Mouse (Mus musculus) forebrain, postnatal 0 days (tissue): ENCODE data around the gene Cxcl5. TPM values are rescaled to one million over a fixed set of nuclear protein-coding genes. Genes with fewer than 3 reads are reported as not detected.

Experiments
- ATAC-seq: fragments of 200-750 bp; cut with Nextera tagmentation; 2 replicates; pipeline ENCODE4 v1.8.0; 2017; ENCODE audit warnings: mild to moderate bottlenecking, moderate library complexity
- DNase-seq: peaks from one replicate; pipeline ENCODE4 v3.0.0-alpha.2; 2015
- H3K27ac ChIP-seq: fragments of 300-500 bp; sonication (generic); 2 replicates; pipeline ENCODE4 v1.5.1; 2014; ENCODE audit warnings: low read depth, mild to moderate bottlenecking, antibody characterized with exemption, low read length, moderate library complexity, mixed read lengths
- H3K27me3 ChIP-seq: fragments of 300-500 bp; sonication (generic); 2 replicates; pipeline ENCODE4 v1.6.1; 2014; ENCODE audit warnings: mild to moderate bottlenecking, low read length, mixed read lengths; ENCODE audit not compliant: insufficient read depth
- H3K36me3 ChIP-seq: fragments of 300-500 bp; sonication (generic); 2 replicates; pipeline ENCODE4 v1.6.1; 2014; ENCODE audit warnings: mild to moderate bottlenecking, moderate library complexity; ENCODE audit not compliant: insufficient read depth
- H3K4me1 ChIP-seq: fragments of 300-500 bp; sonication (generic); 2 replicates; pipeline ENCODE4 v1.6.1; 2014; ENCODE audit warnings: antibody characterized with exemption; ENCODE audit not compliant: insufficient read depth
- H3K4me2 ChIP-seq: fragments of 300-500 bp; sonication (generic); 2 replicates; pipeline ENCODE4 v1.6.1; 2014; ENCODE audit warnings: low read depth, mild to moderate bottlenecking, moderate library complexity
- H3K4me3 ChIP-seq: fragments of 300-500 bp; sonication (generic); 2 replicates; pipeline ENCODE4 v1.5.1; 2014; ENCODE audit warnings: low read depth, low read length, mixed read lengths
- H3K9ac ChIP-seq: fragments of 300-500 bp; sonication (generic); 2 replicates; pipeline ENCODE4 v1.6.1; 2014; ENCODE audit warnings: mild to moderate bottlenecking
- H3K9me3 ChIP-seq: fragments of 300-500 bp; sonication (generic); 2 replicates; pipeline ENCODE4 v1.6.1; 2016; ENCODE audit warnings: low read length
- CTCF ChIP-seq: sonication (generic); IDR thresholded peaks from 2 replicates; pipeline ENCODE4 v1.5.1; 2016; ENCODE audit warnings: antibody characterized with exemption, control low read depth, low read depth
- WGBS: fragments of 180-500 bp; shearing (Covaris S2); extraction: QIAGEN DNeasy Blood & Tissue Kit; methylation state at CpG from one replicate; pipeline ENCODE4 v1.1.7; 2014; 5-methylcytosine and 5-hydroxymethylcytosine counted together
- microRNA-seq, 2 experiments: library from miRNA; unstranded; fragments of <30 nt; microRNA quantifications; one replicate each; pipeline ENCODE4; 2016
- polyA plus RNA-seq: library from polyadenylated mRNA; unstranded; fragments of >200 nt; fragmentation: Nextera tagmentation; extraction: Ambion mirVana; gene quantifications from 2 replicates; pipeline ENCODE4 v1.2.1, GENCODE M21; 2015
- total RNA-seq: library from RNA; depleted of rRNA; stranded (reverse); fragments of >200 nt; gene quantifications from 2 replicates; pipeline ENCODE4 v1.2.3, GENCODE M21; 2014; rRNA removed

The Cxcl5 gene
- total and polyA plus RNA-seq, 2 experiments from 2014 or later, result 0.14 to 0.30 TPM

GRCm38 (mm10) chr5:90804574-90804973 is 45.4 kb downstream of the Cxcl5 start:
- no peak for TF ChIP-seq CTCF
- Histone ChIP-seq H3K9ac (no peak overlapping the region), H3K4me1 (no peaks in the 10 kb centered on the region), H3K4me2 (no peak overlapping the region), H3K36me3 (no peaks in the 10 kb centered on the region), H3K27ac (no peak overlapping the region), H3K4me3 (no peak overlapping the region), H3K9me3 (no peaks in the 10 kb centered on the region), H3K27me3 (no peaks in the 10 kb centered on the region)
- no peak for DNase-seq
- ATAC-seq, result no peak

- Histone ChIP-seq H3K4me3 (no peak overlapping the region), H3K27me3 (no peaks in the 10 kb centered on the region), H3K27ac (no peak overlapping the region), H3K4me2 (no peak overlapping the region), H3K9me3 (no peaks in the 10 kb centered on the region), H3K36me3 (no peaks in the 10 kb centered on the region), H3K9ac (no peak overlapping the region), H3K4me1 (no peaks in the 10 kb centered on the region)
- TF ChIP-seq CTCF, result no peak
- DNase-seq (no peak), ATAC-seq (no peak)
Observed at GRCm38 (mm10) chr5:90806050-90806449, 46.9 kb downstream of the Cxcl5 start.

- no peaks in the 10 kb centered on the region for H3K36me3 ChIP-seq
- H3K4me1 ChIP-seq, result no peaks in the 10 kb centered on the region
- no peak overlapping the region for H3K4me2 ChIP-seq
- no peak for TF ChIP-seq CTCF
- 85% methylated on average over 3 of the region's 3 CpGs for WGBS
- H3K9me3 ChIP-seq, result no peaks in the 10 kb centered on the region
- H3K4me3 ChIP-seq, result no peak overlapping the region
- no peak overlapping the region for H3K27ac ChIP-seq
- ATAC-seq (no peak), DNase-seq (no peak)
- H3K9ac ChIP-seq, result no peak overlapping the region
- H3K27me3 ChIP-seq, result no peaks in the 10 kb centered on the region
Observed at GRCm38 (mm10) chr5:90807176-90807950, 48.2 kb downstream of the Cxcl5 start.

Small RNAs within 50 kb of the gene (microRNA-seq; reads per million reads assigned to microRNA genes)
- gene Gm24322, result 0 reads per million in 2 experiments

Other genes starting within 250 kb of the Cxcl5 start
- not detected in 2 replicates for gene Afm, start 240.4 kb upstream of the Cxcl5 start, total RNA-seq
- gene Afm, start 240.4 kb upstream of the Cxcl5 start, polyA plus RNA-seq, result not detected in 2 replicates
- gene 5830473C10Rik, start 198.3 kb upstream of the Cxcl5 start, total RNA-seq, result 0.10 and 0.69 TPM in 2 replicates
- 0.28 and 0.29 TPM in 2 replicates for gene 5830473C10Rik, start 198.3 kb upstream of the Cxcl5 start, polyA plus RNA-seq
- gene Rassf6, start 118.7 kb upstream of the Cxcl5 start, total RNA-seq, result 0.76 and 1.5 TPM in 2 replicates
- gene Rassf6, start 118.7 kb upstream of the Cxcl5 start, polyA plus RNA-seq, result 0.68 and 1.2 TPM in 2 replicates
- 0.23 and 0.43 TPM in 2 replicates for gene Ppbp, start 9.2 kb downstream of the Cxcl5 start, total RNA-seq
- gene Ppbp, start 9.2 kb downstream of the Cxcl5 start, polyA plus RNA-seq, result 0.21 and 0.28 TPM in 2 replicates
- gene Pf4, start 13.1 kb downstream of the Cxcl5 start, total RNA-seq, result 37.1 and 45.7 TPM in 2 replicates
- gene Pf4, start 13.1 kb downstream of the Cxcl5 start, polyA plus RNA-seq, result 61.0 and 76.8 TPM in 2 replicates
- gene Cxcl3, start 26.7 kb downstream of the Cxcl5 start, total RNA-seq, result 0.77 TPM in 1 of 2 replicates, not detected in the other
- not detected in 2 replicates for gene Cxcl3, start 26.7 kb downstream of the Cxcl5 start, polyA plus RNA-seq
- not detected in 2 replicates for gene Cxcl15, start 35.2 kb downstream of the Cxcl5 start, total RNA-seq
- gene Cxcl15, start 35.2 kb downstream of the Cxcl5 start, polyA plus RNA-seq, result not detected in 2 replicates
- gene Cxcl1, start 131.9 kb downstream of the Cxcl5 start, total RNA-seq, result not detected in 2 replicates
- gene Cxcl1, start 131.9 kb downstream of the Cxcl5 start, polyA plus RNA-seq, result 0.25 and 0.48 TPM in 2 replicates
- not detected in 2 replicates for gene Cxcl2, start 144.5 kb downstream of the Cxcl5 start, total RNA-seq
- gene Cxcl2, start 144.5 kb downstream of the Cxcl5 start, polyA plus RNA-seq, result not detected in 2 replicates
- gene Mthfd2l, start 171.8 kb downstream of the Cxcl5 start, total RNA-seq, result 74.5 and 76.1 TPM in 2 replicates
- 43.3 and 46.6 TPM in 2 replicates for gene Mthfd2l, start 171.8 kb downstream of the Cxcl5 start, polyA plus RNA-seq